Mouse (Mus musculus): Measurements from ENCODE around the gene Bcl11b.

Bcl11b gene

DNA sequence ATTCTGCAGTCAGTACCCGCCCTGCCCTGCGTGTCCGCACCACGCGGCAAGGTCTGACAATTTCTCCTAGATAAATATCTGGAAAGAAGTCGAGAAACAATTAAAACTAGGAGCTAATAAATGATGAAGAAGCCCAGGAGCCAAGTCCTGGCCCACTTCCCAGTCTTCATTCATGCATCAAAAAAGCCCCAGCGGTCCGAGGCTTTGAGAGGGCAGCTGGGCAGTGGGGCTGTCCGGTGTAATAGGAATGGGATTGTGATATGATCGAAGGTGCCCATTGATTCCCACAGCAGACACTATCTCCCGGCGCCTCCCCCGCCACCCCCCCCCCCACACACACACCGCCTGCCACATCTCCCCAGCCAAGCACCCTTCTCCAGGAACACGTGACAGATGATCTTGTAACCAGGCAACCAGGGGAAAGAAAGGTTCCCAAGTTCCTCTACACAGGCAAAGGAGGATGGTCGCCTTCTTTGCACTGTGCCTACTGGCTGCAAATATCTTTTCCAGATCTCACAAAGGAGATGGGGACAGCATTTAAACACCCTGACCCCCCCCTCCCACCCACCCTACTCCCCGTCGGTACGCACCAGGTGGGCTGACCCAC lies 68.5 kb downstream of the Bcl11b start:
- peak; percentile 90 for DNase-seq (ENCODE audit: inconsistent ontology term)

DNA sequence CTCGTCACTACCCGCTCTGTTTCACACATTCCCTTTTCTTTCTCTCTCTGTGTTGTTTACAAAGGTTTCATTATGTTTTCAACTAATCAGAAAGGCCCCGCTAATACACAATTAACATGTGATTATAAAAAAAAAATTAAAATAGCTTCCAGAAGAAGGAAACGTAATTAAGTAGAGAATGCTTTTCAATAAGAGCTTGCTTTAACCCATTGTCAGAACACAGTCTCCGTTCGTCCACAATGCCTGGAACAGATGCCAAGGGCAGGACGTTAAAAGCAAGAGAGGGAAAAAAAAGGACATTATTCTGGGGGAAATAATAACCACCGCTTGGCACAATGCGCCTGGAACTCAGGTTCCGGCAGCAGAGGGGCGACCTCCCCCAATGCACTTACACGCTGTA lies 71.3 kb downstream of the Bcl11b start:
- no peak for DNase-seq (ENCODE audit: inconsistent ontology term)

DNA sequence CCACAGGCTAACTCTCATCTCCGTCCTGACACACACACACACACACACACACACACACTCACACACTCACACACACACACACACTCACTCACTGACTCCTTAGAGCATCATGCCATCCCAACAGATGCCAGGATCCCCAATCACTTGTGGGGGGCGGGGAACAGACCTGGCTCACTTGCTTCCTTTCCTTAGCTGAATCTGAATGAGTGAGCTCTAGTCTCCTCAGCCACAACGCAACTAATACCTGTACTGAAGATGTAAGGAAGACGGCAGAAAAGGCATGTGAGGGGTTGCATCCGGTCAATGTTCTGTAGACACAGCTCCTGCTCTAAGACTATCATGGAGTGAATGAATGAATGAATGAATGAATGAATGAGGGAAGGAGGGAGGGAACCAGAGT lies 71.9 kb downstream of the Bcl11b start:
- no peak for DNase-seq (ENCODE audit: inconsistent ontology term)

DNA sequence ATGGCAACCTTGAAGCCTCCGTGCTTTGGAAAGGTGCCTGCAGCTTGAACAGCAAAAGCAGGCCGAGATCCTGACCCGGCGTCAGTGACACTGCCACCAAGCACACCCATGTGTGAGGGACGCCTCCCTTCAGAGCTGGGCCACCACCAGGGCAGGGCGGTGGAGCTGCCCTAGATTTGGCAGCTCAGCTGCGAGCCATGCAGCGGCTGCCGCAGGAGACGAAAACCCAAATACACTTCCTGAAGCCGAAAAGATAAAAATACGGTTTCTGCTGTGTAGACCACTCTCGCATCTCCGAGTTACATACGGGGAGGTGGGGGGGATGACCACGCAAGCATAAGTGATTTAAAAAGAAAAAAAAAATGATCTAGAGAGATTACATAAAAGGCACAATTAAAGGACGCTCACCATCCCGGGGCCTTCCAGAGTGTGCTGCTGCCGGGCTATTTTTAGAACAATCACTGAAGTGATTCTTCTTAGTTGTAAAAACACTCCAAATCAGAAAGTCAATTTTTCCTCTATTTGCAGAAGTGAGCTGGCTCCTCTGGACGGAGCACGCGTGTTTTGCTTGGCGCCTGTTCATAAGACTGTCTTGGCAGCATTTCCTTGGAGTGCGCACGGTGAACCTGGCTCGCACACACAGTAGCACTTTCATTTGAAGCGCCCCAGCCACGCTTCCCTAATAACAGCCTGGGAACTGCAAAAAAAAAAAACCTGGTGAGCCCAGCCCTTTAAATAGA lies 72.6 kb downstream of the Bcl11b start:
- DNase-seq (ENCODE audit: inconsistent ontology term) = peak; percentile 47

DNA sequence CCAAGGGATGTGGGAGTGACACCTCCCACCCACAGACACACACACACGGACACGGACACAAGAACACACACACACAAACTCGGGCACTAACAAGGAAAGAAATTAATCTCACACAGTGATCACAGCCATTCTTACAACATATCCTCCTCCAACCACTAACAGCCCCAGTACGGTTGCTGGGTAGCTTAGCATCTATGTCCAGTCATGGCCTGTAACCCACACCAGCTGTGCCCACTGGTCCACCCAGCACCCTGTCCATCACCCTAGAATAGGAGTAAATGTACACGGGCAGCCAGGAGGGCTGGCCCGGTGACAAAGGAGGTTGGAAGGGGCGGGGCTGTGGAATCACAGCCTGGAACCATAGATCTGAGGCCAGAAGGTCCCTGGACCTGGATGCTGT lies 74.5 kb downstream of the Bcl11b start:
- no peak for DNase-seq (ENCODE audit: inconsistent ontology term)

DNA sequence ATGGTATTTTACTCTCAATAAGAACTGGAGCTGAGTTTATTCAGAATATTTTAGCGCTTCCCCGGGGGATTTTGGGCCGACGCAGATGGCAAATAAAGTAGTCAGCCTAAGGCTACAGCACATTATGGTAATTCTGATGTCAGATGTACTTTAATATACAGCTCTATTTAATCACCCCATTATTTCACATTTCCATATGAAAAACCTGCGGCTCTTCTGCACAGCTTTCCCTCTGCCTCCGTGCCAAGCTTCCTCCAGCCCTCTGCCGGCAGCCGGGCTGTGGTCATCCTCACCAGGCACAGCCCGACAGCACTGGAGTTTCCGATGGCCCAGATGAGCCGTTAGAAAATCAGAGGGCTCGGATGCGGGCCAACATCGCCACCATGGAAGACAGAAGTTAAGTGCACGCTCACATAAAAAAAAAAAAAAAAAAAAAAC lies 74.9 kb downstream of the Bcl11b start:
- no peak for DNase-seq (ENCODE audit: inconsistent ontology term)

DNA sequence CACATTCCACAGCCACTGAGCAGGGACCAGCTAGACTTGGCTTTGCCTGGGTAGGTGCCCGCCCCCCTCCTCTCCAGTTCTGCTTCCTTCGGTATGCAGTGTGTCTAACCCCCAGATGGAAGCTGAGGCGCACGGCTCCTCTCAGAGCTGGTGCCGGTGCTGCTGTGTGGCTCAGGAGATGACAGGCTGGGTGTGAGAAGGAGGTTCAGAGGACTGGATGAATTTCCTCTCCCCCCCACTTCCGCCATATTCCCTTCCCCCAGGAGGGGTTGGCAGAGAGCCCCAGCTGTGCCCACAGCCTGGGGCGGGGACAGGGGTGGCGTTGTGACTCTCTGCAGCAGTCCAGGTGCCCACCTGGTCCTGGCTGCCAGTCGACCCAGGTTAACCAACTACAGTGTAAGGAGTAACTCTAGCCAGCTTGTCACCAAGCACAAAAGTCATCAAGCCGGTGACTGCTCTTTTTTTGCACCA lies 75.4 kb downstream of the Bcl11b start:
- no peak for DNase-seq (ENCODE audit: inconsistent ontology term)

DNA sequence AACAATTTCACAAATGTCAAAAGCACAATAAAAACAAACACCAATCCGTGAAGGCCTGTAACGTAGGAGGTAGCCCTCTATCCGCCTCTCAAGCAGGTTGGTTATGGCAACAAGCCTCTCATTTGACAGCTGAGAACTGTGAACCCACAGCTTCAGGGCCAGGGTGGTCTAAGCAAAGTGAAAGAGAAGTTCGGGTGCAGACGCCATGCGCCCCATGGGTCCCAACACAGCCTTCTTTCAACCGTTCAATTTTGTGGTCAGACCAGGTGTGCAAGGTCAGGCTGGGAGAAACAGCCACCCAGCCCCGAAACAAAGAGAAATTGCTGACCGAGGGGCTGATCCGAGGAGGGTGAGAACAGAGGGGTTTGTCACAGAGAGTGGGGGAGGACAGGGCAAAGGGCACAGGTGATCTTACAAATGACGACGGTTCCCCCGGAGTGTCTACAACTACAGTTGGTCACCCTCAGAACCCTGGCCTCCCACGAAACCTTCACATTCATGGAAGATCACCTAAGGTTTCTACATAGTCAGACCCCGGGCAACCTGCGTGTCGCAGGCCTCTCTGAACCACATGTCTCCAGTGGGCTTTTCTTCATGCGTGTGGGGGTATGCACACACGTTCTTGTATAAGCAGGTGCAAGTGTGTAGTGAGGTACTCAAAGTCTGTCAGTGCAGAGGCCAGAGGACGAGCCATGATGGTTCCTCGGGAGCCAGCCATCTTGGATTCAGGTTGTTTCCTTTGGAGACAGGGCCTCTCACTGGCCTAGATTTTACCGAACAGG lies 77.1 kb downstream of the Bcl11b start:
- no peak for DNase-seq (ENCODE audit: inconsistent ontology term)

DNA sequence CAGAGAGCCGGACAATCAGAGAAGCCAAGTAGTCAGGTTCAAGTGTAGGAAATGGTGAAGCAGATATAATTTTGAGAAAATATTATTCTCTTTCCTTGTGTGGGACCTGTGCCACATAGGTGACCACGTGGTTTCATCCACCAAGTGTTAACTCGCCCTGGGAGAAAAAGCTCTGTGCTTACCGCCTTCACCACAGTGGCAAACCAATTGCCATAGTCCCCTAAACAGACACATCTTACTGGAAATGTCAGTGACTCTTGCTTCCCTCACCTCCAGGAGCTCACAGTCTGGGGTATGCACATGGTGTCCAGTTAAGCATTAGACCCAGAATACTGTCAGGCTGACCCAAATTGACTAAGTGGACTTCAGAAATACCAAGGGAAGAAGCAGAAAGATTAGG lies 78.7 kb downstream of the Bcl11b start:
- no peak for DNase-seq (ENCODE audit: inconsistent ontology term)

DNA sequence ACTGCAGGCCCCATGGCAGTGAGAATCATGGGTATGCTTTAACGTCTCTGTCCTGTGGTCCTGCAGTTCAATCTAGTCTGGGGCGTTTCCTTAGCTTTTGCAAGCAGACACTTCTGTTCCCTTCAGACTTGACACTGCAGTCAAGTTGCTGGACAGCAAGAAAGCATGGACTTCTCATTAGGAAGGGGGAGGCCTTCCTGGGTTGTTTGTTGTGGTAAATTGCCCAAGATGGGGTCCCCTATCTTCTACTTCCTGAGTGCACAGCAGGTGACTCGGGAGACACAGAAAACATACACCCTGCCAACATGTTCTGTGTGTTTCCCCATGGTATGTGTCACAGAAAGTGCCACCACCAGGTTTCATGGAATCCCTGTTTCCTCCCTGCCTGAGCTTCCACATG lies 79.4 kb downstream of the Bcl11b start:
- DNase-seq (ENCODE audit: inconsistent ontology term) = no peak

DNA sequence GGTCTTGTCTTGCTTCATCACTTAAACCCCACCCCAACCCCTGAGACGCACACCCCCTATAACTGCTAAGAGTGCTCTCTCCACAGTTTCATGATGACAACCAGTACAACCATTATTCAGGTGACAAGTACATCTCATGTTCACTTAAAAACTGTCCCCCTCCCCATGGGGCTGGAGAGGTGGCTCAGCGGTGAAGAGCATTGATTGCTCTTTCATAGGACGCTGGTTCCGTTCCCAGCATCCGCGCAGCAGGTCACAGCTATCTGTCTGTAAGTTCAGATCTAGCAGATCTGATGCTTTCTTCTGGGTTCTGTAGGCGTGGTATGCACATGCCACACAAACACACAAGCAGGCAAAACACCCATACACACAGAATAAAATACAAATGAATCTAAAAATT lies 81.2 kb downstream of the Bcl11b start:
- DNase-seq (ENCODE audit: inconsistent ontology term) = no peak

DNA sequence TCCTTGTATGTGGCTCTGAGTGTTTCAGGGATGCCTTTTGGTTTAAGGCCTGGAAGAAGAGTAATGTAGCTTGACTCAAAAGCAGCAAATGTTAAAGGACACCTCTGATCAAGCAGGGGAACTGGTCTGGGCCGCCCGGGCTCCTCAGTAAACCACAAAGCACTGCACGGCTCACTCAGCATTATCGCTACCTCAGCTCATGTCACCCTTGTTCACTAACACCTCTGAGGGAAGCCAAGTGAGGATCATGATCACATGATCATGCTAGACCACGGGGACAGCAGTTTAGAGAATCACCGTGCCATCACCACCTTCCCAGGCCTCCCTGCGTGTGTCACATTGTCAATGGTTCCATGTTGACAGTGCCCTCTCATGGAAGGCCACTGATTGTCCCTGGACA lies 81.8 kb downstream of the Bcl11b start:
- DNase-seq (ENCODE audit: inconsistent ontology term) = no peak

DNA sequence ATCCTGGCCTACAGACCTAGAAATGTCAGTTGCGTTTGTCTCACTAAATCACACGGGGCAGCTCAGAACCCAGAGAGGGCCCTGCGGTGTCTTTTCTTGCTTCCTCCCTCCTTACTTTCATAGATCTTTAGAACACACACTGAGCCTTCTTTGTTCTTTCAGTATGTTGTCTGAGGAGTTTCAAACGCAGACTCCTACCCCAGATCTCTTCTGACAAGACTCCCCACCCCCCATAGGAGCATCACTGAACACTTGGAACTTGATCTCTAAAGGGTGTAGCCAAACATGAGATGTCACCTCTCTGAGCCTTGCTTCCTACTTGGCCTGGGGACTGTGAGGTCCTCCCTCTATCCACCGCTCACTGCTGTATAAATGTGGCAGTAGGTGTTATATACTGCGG lies 82.2 kb downstream of the Bcl11b start:
- DNase-seq (ENCODE audit: inconsistent ontology term) = no peak

DNA sequence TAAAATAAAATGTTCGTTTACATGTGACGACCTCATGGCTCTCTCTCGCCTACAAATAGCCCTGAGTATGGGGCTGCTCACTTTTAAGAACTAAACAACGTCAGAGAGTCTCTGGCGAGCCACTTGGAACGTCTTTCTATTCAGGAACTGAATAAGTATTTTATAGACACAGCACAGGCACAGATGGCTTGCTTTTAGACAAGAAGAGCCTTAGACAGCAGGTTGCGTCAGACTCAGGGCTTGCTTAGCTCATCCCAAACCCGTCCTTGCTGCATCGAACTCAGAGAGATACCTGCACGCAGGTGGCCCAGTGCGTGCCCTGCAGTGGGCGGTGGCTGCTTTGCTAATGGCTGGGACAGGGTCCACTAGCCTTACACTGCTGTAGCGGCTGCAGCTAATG lies 82.7 kb downstream of the Bcl11b start:
- no peak for DNase-seq (ENCODE audit: inconsistent ontology term)

DNA sequence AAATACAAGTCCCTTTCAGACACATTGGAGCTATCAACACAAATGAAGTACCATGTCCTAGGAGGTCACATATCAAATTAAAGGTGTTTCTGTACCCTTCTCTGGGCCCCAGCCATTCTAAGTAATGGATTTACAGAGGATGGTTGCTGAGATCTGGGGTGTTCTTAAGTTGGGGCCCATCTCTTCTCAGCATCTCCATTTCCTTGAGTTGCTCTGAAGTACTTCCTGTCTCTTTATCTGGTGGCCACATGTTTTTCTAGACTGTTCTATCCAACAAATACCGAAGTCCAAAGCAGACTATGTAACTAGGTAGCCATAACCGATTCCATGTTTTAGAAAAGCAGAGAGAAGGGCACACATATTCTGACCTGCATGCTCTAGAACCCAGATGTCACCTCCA lies 83.3 kb downstream of the Bcl11b start:
- DNase-seq (ENCODE audit: inconsistent ontology term) = no peak

DNA sequence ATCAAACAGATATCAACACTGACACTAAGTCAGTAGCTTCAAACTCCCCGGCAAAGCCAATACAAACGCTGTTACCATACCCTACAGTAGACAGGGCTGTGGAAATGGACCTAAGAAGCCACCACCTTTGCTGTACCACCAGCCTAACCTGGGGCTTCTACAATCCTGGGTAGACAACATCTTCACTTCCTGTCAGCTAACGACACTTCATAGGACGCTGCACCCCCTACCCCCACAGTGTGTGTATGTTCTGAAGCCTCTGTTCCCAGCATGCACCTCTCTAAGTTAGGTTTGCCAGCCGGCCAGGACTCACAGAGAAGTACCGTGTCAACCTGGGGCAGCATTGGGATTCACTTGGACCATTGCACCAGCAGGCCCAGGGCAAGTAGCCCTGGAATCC lies 84.6 kb downstream of the Bcl11b start:
- no peak for DNase-seq (ENCODE audit: inconsistent ontology term)

DNA sequence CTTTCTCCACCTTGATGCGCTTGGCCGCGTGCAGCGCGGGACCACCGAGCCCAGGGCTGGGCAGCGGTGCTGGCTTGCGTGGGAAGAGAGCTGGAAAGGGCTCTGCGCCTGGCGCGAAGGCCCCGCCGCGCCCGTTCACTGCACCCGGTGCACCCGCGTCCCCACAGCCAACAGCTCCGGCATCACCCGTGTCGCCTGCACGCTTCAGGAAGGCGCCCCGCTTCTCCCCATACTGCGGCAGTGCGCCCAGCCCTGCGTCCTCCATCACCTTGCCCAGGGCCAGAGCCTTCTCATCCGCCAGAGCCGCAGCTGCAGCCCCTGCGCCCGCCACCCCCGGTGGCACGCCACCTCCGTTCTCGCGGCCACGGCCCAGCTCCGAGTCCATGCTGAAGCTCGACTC lies 87.4 kb downstream of the Bcl11b start:
- no peak for DNase-seq (ENCODE audit: inconsistent ontology term)

DNA sequence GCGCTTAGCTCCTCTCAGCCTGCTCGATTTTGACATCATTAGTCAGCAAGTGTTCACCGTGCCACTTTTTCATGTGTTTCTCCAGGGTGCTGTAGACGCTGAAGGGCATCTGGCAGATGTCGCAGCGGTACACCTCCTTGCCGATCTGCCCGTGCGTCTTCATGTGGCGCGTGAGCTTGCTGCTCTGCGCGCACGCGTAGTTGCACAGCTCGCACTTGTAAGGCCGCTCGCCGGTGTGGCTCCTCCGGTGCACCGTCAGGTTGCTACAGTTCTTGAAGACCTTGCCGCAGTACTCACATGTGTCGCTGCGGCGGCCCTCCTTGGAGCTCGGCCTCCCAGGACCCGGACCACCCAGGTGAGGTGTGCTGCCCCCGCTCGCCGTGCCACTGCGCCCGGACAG lies 88.0 kb downstream of the Bcl11b start:
- no peak for DNase-seq (ENCODE audit: inconsistent ontology term)

DNA sequence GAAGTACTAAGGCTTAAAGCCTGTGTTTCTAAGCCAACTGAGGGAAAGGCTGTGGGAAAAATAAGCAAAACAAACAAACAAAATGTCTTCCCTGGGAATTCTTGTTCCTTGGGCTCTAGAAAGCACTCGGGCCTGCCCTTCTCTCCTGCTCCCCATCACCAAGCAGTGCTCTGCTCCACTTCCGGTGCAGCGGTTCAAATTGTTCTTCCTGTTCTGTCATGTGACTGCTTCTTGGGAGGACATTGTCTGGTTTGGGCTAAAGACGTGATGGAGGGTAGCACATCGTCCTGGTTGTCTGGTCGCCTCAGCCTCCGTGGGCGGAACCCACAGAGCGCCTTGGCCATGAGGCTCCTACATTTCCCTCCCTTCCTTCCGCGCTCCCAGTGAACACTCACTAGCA lies 94.6 kb downstream of the Bcl11b start:
- DNase-seq (ENCODE audit: inconsistent ontology term) = no peak

DNA sequence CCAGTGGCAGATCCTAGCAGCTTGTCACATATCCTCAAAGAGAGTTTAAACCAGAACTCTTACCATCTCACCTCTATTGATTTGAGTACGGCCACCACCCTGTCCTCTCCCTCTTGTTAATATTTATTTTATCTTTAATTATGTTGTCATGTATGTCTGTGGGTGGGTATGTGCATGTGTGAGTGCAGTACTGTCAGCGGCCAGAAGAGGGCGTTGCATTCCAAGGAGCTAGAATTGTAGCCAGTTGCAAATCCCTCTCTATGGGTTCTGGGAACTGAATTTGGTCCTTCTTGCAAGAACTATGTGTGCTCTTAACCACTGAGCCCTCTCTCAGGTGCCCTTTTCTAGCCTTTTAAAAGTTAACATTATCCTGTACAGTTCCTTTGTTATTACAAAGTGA lies 98.1 kb downstream of the Bcl11b start:
- no peak for DNase-seq (ENCODE audit: inconsistent ontology term)

DNA sequence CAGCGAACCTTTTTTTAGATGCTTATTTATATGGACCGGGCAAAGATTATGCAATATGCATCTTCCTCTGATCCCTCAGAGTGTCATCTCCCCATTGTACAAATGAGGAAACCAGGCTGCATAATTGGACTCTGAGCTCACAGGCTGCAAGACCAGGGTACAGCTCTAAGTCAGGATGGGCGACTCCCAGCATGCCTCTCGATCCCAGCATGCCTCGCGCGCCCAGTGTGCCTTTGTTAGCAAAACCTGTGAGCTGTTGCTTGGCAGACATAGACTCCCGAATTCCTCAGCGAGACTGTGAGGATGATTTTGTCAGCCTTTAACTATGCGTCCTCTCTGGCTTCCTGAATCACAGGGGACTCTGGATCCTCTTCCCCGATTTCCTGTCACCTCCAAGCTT lies 98.9 kb downstream of the Bcl11b start:
- DNase-seq (ENCODE audit: inconsistent ontology term) = peak; percentile 37

DNA sequence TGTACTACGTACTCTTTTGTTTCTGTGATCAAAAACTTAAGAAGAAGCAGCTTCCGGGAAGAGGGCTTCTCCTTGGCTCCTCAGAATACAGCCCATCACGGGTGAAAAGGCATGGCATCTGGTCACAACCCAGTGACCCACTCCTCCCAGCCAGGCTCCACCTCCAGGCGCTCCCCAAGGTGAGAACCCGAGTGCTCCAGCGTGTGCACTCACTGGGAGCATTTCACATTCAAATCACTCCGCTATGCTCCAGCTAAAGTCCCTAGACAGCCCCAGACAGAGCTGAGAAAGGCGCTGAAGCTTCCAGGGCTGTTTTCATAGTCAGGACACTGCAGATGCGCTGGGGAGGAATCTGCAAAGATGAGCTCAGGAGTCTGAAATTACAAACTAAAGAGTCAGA lies 99.5 kb downstream of the Bcl11b start:
- no peak for DNase-seq (ENCODE audit: inconsistent ontology term)

DNA sequence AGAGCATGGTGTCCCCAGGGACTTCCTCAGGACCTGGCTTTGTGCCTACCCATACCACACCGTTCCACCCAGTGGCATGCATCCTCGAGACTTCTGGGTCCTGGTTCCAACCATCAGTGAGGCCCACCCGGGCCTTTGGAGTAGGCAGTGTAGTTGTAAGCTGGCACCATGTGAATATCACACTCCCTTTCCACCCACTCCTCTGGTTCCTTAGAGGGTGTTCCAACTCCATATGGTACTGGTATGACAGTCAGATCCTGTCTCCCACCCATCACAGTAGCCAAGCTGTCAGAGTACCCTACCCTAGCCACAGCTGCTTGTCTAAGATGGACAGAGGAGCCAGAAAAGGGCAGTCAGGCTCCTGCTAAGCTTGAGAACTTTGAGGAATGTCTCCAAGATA lies 112.0 kb downstream of the Bcl11b start:
- no peak for DNase-seq (ENCODE audit: inconsistent ontology term)

Data from Muller cell, postnatal 12 days (primary cell).